Mouse (Mus musculus) telencephalon, adult 2 months (tissue): ENCODE measurements at regions not wholly inside any gene's neighbourhood (a gene's known extent, or its start where the extent isn't known, plus 50 kb on each side); places are given as distances from the start of the nearest gene placed in this dataset.

Experiments
- DNase-seq: peaks from one replicate; pipeline ENCODE4 v3.0.0-alpha.2; 2011; ENCODE audit warnings: low read depth, low spot score

DNA sequence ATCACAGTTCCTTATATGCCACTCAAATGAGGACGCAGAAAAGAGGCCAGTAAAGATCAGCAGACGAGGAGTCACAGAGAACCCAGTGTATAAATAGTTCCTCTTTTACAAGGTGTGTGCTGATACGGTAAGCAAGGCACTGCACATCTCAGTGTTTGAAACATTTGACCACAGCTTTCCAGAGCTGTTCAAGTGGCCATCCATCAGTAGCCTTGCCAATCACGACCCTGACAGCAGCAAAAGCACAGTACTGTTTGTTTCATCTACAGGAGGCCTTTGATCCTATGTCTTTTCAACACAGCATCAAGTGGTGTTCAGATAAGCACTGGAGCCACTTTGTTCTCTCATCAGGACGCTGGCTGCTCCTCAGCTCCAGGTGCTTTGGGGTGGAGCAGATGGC is 511.4 kb upstream of the Adarb2 start:
- DNase-seq: no peak

DNA sequence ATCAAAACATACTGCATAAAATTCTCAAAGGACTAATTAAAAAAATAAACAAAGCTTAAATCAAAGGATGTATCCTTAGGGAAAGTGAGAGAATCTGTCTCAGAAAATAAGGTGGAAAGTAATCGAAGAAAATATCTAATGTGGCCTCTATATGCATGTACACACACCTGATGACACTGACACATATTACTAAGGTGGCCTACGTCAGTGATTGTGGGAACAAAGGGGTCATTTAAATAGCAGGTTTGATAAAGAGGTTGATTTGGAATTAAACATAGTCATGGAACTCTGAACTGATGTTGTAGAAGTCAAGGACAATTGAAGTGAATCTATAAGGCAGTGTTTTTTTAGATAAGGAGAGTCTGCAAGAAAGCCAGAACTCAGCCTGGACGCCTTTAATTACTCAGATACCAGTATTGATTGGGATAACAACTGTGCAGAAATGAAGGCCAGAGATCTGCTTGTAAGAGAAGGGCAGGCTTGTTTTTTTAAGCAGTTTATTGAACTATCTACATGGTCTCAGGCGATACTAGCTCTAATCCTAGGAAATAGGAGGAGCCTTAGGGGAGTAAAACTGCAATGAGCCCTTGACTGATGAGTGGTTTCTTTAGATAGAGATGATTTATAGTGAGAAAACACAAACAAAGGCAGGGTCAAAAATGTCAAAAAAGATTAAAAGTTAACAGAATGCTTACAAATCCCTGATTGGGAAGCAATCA is 504.9 kb upstream of the Adarb2 start:
- DNase-seq: no peak

DNA sequence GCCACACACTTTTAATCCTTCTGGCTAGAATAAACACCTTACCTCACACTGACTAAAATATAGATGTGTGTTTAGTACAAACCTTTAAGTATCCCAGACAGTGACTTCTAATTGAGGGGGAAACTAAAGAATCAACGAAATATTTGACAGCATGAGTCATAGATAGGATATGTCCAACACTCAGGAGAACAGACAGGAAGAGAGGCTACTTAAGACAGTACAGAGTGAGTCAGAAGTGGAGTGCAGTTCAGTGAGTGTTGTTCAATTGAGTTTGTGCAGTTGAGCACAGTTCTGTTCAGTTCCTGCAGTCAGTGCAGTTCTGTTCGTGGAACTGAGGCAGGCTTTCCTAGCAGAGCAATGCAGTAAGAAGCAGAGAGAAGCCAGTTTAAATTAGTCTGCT is 481.1 kb upstream of the Adarb2 start:
- DNase-seq: no peak

DNA sequence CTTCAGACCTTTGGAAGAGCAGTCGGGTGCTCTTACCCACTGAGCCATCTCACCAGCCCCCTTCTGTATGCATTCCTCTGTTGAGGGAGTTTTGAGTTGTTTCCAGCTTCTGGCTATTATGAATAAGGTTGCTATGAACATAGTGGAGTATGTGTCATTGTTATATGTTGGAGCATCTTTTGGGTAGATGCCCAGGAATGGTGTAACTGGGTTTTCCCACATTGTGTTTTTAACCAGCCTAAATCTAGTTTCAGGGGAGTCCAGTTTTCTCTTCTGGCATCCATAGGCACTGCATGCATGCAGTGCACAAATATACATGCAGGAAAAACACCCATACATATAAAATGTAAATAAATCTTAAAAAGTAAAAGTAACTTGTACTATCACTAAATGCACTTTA is 453.0 kb upstream of the Adarb2 start:
- DNase-seq: peak; percentile 42

DNA sequence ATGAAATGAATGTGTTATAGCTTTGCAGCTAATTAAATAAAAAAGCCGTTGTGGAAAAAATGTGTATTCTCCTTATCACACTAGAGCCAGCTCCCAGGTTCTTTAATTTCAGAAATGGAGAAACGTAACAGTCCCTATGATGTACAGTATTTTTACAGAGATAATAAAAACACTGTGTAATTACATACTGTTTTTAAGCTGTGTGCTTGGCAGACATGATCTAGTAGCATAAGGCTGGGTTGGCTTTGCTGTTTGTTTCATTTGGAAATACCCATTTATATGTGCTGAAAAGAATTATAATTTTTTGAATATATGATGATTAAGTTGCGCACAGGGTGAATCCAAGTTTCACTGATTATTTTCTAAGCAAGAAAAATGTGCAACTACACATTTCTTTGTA is 417.4 kb upstream of the Adarb2 start:
- DNase-seq: no peak

DNA sequence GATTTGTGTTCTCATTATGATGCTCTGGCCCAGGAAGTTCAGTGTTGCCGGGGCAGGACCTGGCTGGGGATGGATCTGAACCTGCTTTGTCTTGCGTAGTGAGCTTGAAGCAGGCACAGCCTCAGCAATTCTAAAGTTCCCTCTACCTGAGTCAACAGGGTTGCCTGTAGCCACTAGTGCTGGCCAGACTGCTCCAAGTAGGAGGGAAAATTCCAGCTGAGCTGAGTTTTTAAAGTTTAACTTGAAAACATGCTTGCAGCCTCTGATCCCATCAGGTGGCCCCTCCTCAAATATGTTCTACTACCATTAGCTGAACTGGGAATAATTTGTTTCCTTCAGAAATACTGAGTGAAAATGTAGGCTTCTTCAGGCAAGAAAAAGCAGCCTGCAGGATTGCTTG is 412.6 kb upstream of the Adarb2 start:
- DNase-seq: no peak
